Mouse (Mus musculus) kidney, embryonic 15.5 days (tissue): ENCODE results near the gene Vegfc. TPM values are rescaled to one million over a fixed set of nuclear protein-coding genes. Genes with fewer than 3 reads are reported as not detected.

Source experiments
- ATAC-seq: fragments of 200-750 bp; cut with Nextera tagmentation; replicated peaks from 2 replicates; pipeline ENCODE4 v1.8.0; 2017; ENCODE audit warnings: moderate TSS enrichment; ENCODE audit not compliant: low FRiP score
- H3K27ac ChIP-seq: fragments of 300-500 bp; sonication (generic); 2 replicates; pipeline ENCODE4 v1.5.1; 2015; ENCODE audit warnings: mild to moderate bottlenecking, inconsistent platforms
- H3K27me3 ChIP-seq: fragments of 300-500 bp; sonication (generic); 2 replicates; pipeline ENCODE4 v1.6.1; 2015; ENCODE audit warnings: inconsistent platforms
- H3K36me3 ChIP-seq: fragments of 300-500 bp; sonication (generic); 2 replicates; pipeline ENCODE4 v1.6.1; 2015; ENCODE audit warnings: inconsistent platforms
- H3K4me1 ChIP-seq: fragments of 300-500 bp; sonication (generic); 2 replicates; pipeline ENCODE4 v1.6.1; 2015; ENCODE audit warnings: inconsistent platforms
- H3K4me2 ChIP-seq: fragments of 300-500 bp; sonication (generic); 2 replicates; pipeline ENCODE4 v1.6.1; 2015; ENCODE audit warnings: moderate library complexity, mild to moderate bottlenecking, inconsistent platforms
- H3K4me3 ChIP-seq: fragments of 300-500 bp; sonication (generic); replicated peaks from 2 replicates; pipeline ENCODE4 v1.5.1; 2015; ENCODE audit warnings: mild to moderate bottlenecking, inconsistent platforms
- H3K9ac ChIP-seq: fragments of 300-500 bp; sonication (generic); 2 replicates; pipeline ENCODE4 v1.6.1; 2015; ENCODE audit warnings: mild to moderate bottlenecking, inconsistent platforms
- H3K9me3 ChIP-seq: fragments of 300-500 bp; sonication (generic); replicated peaks from 2 replicates; pipeline ENCODE4 v1.6.1; 2016; ENCODE audit warnings: inconsistent platforms
- WGBS: fragments of 180-500 bp; shearing (Covaris S2); methylation state at CpG from one replicate; pipeline ENCODE4 v1.1.7; 2015; ENCODE audit warnings: mixed read lengths; 5-methylcytosine and 5-hydroxymethylcytosine counted together
- polyA plus RNA-seq: library from polyadenylated mRNA; unstranded; fragments of >200 nt; fragmentation: Nextera tagmentation; extraction: Ambion mirVana; gene quantifications from 2 replicates; pipeline ENCODE4 v1.2.1, GENCODE M21; 2015

Gene Vegfc
- polyA plus RNA-seq, 1 experiment from 2014 or later: 6.3 TPM

- H3K4me2 ChIP-seq: no peak overlapping the region
- no peaks in the 10 kb centered on the region for H3K4me1 ChIP-seq
- H3K36me3 ChIP-seq: no peaks in the 10 kb centered on the region
- no peaks in the 10 kb centered on the region for H3K27me3 ChIP-seq
- no peak overlapping the region for H3K4me3 ChIP-seq
- WGBS: 65% methylated on average over 1 of the region's 1 CpGs
- no peak overlapping the region for H3K9ac ChIP-seq
- H3K27ac ChIP-seq: no peak overlapping the region
- ATAC-seq: no peak
- no peaks in the 10 kb centered on the region for H3K9me3 ChIP-seq
Measured at GRCm38 (mm10) chr8:54228801-54229204, 151.4 kb downstream of the Vegfc start.

- H3K4me2 ChIP-seq: no peak overlapping the region
- H3K27ac ChIP-seq: no peak overlapping the region
- 96% methylated on average over 1 of the region's 1 CpGs for WGBS
- no peak overlapping the region for H3K4me3 ChIP-seq
- no peak for ATAC-seq
- no peaks in the 10 kb centered on the region for H3K27me3 ChIP-seq
- H3K4me1 ChIP-seq: no peaks in the 10 kb centered on the region
- H3K9me3 ChIP-seq: no peaks in the 10 kb centered on the region
- H3K9ac ChIP-seq: no peak overlapping the region
- H3K36me3 ChIP-seq: no peaks in the 10 kb centered on the region
Measured at GRCm38 (mm10) chr8:54230638-54231037, 153.2 kb downstream of the Vegfc start.

GRCm38 (mm10) chr8:54233316-54233715, 155.9 kb downstream of the Vegfc start:
- Histone ChIP-seq H3K4me2 (no peak overlapping the region), H3K36me3 (no peaks in the 10 kb centered on the region), H3K4me1 (no peaks in the 10 kb centered on the region), H3K27me3 (no peaks in the 10 kb centered on the region), H3K9ac (no peak overlapping the region), H3K4me3 (no peak overlapping the region), H3K9me3 (no peaks in the 10 kb centered on the region), H3K27ac (no peak overlapping the region)
- 74% methylated on average over 6 of the region's 6 CpGs for WGBS
- no peak for ATAC-seq
